Mouse (Mus musculus) B cell, adult 67 days (primary cell): ENCODE results near the gene Cldn24. TPM values are rescaled to one million over a fixed set of nuclear protein-coding genes. Genes with fewer than 3 reads are reported as not detected.

ENCODE experiments used
- total RNA-seq, 2 experiments: library from RNA; stranded (reverse); gene quantifications; 4 replicates each; pipeline ENCODE4 v1.2.4; 2023

The Cldn24 gene
- total RNA-seq, result not detected

GRCm38 (mm10) chr8:47821843-47822242 lies at the start of gene Cldn24:
Cldn24 (plus strand) TSS chr8:47822143.

GRCm38 (mm10) chr8:47824182-47824581 lies 2.2 kb downstream of the Cldn24 start, which contains the start of gene Cldn22:
Cldn22 (plus strand) TSS chr8:47824482.

Other genes with a start within 250 kb of the Cldn24 start
- 10 to 100 TPM; 27.9 to 40.3 TPM for gene Ing2, start 146.6 kb upstream of the Cldn24 start, total RNA-seq
- gene Cdkn2aip, start 108.2 kb upstream of the Cldn24 start, total RNA-seq, result 10 to 100 TPM; 28.0 to 31.0 TPM
- not detected for gene Cldn22, start 2.3 kb downstream of the Cldn24 start, total RNA-seq
- gene Wwc2, start 168.8 kb downstream of the Cldn24 start, total RNA-seq, result 1 to 10 TPM; 3.4 to 3.5 TPM